Mouse (Mus musculus) MEL-GATA-1-ER (cell line): Measurements from ENCODE around the gene Dhx40.
"Not testable (repeated sequence)": the region's sequence is repeated elsewhere in the genome, so short reads cannot be mapped to it uniquely, and the experiment has no call there.

ENCODE experiments used
- DNase-seq: peaks from one replicate; pipeline ENCODE4 v3.0.0-alpha.2; 2012; ENCODE audit warnings: low read depth; ENCODE audit errors: extremely low read depth

Dhx40 gene

DNA sequence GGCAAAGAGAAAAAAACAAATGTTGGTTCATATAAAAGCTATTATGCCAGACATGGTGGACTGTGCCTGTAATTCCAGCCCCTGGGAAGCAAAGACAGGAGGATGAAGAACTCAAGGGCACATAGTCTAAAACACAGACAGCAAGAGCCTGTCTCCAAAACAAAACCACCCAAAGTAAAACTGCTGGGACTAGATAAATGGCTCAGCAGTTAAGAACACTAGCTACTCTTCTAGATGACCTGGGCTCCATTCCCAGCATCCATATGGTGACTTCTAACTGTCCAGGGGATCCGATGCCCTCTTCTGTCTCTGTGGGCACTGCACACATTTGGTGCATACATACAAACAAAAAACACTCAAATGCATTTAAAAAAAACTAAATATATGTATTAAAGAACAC lies 56.5 kb downstream of the Dhx40 start:
- DNase-seq, result no peak

DNA sequence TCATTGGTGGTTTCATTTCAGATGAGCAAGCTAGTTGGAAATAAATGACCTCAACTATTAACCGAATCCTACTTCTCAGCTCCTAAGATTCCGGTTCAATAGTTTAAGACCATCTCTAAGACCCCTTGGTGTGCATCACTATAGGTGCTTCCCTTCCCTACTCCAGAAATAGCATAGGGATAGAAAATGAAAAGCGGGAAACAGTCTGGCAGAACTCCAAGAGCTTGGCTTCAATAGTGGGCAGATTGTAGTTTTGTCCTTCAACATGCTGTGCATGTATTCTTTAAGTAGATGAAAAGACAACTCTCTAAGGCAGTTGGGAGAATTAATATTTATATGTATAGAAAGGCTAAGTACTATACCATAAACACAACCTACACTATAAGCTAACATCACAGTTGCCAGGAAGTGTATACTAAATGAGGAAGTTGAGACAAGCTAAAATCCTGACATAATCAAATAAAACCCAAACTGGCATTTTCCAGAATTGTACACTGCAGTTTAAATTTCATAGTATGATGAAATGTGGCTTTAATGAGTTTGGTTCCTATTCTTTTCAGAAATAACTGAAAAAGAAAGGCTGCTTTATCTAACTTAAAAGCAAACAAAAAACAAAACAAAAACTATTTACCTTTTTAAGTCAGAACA lies 57.6 kb downstream of the Dhx40 start:
- DNase-seq, result peak; percentile 46

DNA sequence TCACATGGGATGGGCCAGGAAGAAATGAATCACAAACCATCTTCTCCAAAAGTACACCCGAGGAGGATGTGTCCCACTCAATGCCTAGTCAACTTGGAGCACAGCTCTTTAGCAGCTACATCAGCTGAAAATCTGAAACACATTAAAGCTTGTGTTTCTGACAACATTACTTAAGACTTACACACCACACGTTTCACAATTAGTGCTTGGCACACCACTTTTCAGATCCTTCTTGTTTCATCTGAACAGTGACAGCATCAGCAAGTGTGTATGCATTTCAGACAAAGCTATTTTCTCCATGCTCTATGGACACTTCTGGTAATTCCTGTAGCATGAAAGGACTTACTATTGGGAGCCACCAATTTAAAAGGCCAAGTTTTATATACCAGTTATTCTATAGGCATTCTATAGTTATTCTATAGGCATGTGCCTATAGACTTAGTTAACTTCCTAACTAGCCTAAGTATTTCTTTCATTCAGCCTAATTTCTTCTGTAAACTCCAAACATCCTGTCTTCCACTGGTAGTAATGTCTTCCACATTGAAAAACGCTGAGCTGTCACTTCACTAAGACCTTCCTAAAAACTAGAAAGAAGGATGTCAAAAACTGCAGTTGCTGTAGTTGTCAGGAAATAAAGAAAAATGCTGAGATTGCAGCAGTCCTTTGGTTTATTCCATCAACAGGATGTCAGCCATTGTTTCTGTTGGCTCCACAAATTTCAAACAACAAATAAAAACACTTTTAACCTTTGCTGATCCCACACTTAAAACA lies 61.7 kb downstream of the Dhx40 start:
- DNase-seq, result no peak

DNA sequence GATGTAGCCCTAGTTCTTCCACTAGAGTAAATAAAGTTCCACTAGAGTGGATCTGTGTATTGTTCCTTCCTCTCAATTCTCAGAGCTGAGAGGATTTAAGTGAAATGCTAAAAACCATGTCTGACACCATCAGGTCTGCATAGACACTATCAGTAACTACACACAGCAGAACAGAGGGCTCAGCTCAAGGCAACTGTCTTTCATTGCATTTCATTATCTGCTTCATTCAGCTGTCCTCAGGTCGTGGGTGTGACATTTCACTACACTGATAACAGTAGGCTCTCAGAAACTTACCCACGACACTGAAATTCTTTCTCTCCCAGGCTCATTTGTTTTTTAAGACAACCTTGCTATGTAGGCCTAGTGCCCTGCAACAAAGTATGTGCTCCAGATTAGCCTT lies 64.9 kb downstream of the Dhx40 start:
- peak; percentile 97 for DNase-seq

DNA sequence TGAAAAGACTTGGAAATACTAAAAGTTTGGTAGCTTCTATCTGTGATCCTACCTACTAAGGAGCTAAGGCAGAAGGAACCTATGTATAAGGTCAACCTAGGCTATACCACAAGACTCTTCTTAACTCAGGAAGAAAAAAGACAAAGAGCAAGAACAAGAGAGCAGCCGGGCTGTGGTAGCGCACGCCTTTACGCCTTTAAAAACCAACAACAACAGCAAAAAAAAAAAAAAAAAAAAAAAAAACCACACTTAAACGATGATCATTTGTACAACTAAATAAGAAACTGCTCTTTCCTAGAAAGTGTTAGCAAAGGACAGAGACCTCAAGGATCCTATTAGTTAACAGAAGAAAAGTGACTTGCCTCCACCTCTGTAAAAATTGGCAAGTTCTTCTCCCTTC lies 66.0 kb downstream of the Dhx40 start:
- no peak for DNase-seq

DNA sequence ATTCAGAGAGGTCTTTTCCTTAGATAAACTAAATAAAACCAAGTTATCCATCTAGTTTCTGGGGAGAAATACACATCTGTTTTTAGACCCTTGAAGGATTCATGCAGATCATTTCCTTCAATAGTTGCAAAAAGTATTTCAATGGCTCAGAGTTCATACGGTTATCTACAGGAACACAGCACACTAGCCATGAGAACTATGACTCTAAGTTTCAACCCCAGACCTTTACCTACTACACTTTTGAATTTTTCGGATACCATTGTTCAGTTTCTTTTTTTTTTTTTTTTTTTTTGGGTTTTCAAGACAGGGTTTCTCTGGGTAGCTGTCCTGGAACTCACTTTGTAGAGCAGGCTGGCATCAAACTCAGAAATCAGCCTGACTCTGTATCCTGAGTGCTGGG lies 68.1 kb downstream of the Dhx40 start:
- DNase-seq, result no peak

DNA sequence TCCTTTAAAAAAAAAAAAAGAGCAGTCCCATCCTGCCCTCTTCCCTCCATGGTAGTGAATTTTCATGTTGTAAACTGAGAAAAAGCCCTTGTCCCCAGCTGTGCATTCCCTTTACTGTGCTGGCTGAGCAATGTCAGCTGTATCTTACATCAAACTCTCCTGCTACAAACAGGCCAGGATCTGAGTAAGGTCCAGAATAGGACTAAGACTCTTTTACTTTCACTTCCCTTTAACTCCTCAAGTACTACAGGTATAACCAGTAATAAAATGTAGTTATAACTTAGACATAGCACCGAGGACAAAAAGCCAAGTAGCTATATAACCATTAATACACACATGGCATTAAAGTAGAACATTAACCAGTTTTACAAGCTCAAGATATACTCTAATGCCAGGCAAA lies 68.6 kb downstream of the Dhx40 start:
- DNase-seq, result no peak

DNA sequence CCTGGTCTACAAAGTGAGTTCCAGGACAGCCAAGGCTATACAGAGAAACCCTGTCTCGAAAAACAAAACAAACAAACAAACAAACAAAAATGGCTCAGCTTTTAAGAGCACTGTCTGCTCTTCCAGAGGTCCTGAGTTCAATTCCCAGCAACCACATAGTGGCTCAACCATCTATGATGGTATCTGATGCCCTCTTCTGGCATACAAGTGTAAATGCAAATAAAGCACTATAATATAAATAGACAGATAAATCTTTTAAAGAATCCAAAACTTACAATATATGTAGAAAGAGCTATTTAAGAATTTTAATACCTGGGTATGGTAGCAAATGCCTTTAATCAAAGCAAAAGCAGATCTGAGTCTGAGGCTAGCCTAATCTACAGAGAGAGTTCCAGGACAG lies 69.2 kb downstream of the Dhx40 start:
- not testable (repeated sequence) for DNase-seq

DNA sequence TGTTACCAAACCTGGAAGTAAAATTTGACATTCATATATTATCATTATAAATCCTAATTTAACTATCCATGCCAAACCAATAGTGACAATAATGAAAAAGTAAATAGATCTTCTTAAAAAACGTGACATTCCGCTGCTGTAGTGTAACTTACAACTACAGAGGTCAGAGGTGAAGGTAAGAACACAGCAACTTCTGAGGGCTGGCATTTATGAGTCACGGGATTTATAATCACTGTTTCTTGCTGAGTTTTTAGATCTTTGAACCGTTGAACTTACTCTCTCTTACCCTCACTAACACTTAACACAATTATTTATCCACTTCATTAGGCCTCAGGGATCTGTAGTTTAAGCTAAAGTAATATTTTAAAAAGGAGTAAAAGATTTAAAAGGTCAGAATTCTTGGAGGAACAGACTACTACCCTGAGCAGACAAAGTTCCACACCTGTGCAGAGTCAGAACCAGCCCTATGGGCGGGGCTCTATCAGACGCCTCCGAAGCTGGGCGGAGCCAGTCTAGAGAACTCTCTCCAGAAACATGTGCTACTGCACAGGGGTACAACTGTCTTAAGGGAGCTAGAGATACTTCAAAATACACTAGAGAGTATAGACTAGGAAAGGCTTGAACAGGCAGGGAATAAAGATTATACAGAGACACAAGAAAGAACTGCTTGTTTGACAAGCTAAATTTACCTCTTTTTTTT lies 70.1 kb downstream of the Dhx40 start:
- no peak for DNase-seq

DNA sequence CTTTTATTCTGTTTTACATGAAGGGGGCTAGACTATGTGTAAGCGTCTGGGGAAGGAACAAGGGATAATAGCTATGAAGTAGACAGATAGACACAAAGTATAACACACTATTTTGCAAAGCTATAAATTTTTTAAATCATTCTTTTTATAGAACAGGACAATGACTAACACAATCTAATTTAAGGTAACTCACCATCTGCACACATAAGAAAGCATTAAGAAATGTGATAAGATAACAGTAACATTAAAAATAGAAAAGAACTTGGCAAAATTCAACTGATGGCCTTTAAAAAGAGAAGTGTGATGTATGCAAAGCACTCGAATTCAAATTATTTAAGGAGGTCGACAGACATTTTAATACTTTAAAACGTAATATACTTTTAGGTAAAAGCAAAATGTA lies 72.6 kb downstream of the Dhx40 start:
- no peak for DNase-seq

DNA sequence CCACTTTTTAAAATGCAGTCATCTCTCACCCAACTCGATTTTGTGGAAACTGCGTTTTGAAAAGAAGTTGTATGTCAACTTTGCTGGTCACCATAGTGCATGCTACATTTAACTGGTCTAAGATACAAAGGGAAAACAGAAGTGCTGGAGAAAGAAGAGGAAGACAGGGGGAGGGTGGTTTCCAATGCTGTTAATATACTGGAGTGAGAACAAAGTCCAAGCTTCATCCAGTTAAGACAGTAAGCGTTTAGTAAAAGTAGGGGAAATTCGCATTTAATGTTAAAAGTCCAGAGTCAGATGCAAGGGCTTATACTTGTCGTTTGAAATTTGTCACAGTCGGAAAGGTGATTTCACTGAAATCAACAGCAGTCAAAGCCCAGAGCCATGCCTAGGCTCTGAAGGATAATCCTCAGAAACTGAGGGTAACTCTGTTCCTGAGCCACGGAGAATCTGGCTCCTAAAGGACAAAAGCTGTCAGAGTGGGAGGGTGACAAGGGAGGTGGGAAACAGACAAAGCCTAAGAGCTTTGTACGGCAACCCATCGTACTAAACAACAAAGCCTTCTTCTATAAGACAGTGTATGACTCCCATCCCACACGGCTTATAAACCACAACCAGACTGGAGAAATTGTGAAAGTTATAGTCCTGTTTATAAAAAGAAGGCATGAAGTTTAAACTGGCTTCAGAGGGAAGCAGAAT lies 73.2 kb downstream of the Dhx40 start:
- no peak for DNase-seq

DNA sequence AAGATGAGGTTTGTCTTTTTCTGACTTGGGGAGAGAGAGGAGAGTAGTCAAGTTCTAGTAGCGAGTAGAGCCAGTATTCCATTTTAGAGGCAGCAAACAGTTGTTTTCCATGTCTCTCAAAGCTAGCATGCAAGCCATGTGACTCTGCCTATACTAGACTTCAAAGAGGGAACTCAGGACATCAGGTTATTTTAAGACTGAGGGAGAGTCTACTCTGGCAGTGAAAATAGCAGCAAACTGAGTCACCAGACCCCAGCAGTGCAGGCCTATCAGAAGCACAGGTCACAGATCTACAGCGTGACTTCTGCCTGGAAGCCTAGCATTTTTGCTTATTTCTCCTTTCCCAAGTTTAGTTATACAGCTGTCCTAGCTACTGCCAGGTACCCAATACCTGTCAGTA lies 76.1 kb downstream of the Dhx40 start:
- DNase-seq, result no peak

DNA sequence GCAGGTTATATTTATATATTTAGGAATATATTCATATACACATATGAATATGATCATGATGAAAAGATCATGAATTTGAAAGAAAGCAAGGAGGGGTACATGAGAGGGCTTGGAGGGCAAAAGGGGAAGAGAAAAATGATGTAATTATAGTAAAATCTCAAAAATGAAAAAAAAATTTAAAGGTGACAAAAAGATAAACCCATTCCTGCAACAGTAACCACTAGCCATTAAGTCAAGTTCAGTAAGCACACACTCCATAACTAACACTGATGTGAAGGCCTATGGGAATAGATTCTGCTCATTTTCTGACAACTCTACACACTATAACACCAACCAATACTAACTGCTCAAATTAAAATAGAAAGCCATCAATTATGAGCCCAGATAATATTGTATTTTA lies 81.9 kb downstream of the Dhx40 start:
- DNase-seq, result no peak

DNA sequence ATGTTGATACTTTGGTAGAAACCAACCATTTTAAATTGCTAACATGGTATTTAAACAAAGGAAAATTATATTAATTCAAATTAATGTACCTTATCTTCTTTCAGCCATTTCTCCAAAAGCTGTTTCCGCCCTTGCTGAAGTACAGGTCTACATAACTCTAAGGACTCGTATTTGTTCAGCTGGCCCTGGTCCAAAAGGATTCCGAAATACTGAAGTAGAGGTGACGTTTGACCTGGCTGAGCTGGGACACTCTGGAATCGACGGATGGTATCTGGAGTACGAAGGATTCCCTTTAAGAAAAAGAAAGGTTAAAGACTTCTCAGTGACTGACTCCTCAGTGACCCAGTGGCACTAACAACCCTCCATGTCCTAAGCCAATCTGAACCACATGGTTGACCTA lies 82.6 kb downstream of the Dhx40 start:
- no peak for DNase-seq

DNA sequence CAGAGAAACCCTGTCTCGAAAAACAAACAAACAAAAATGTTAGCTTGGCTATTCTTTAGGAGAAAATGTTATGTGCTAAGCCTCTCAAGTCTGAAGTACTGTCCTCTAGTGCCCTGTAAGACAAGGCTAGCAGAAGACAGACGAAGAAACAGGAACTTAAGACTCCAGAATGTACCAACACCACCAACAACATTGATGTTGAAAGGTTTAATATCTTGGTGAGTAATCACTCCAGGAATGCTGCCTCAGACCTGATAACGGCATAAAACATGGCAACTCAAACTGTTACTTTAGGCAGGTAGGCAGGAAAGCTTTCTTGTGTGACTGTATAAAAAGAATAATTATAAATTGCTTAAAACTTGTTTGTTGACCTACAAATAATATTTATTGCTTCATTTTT lies 83.5 kb downstream of the Dhx40 start:
- no peak for DNase-seq

DNA sequence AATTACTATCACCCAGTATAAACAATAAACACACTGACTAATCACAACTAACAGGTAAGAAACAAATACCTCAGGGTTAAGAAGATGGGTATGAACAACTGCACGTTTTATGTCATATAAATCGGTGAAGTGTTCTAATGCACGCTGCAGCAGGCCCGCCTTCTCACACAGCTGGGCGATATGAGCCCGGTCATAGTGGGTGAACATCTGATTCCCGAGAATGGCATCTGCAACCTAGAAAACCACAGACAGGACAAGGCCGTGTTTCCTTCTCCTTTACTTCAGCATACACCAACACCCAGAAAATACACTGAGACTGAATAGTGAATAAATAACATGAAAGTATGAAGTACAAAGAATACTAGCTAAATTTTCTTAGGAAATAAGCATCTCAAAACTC lies 88.2 kb downstream of the Dhx40 start:
- no peak for DNase-seq
